Mouse (Mus musculus) erythroblast, embryonic 14.5 days (primary cell): ENCODE measurements around the gene Map1b.

ENCODE experiments used
- GATA1 ChIP-seq: IDR thresholded peaks from 2 replicates; pipeline ENCODE4 v1.6.1; 2012; ENCODE audit warnings: low read length, inconsistent platforms, mixed read lengths
- TAL1 ChIP-seq: IDR thresholded peaks from 3 replicates; pipeline ENCODE4 v1.6.1; 2012; ENCODE audit warnings: low read length, inconsistent platforms, mixed read lengths

- TF ChIP-seq GATA1 (no peak), TAL1 (no peak)
Observed at GRCm38 (mm10) chr13:99442434-99443249, 73.7 kb downstream of the Map1b start.
